Mouse (Mus musculus) macrophage (primary cell): Measurements from ENCODE around the gene Gpld1. TPM values are rescaled to one million over a fixed set of nuclear protein-coding genes. Genes with fewer than 3 reads are reported as not detected.

Experiments
- H3K27ac ChIP-seq: fragments of 350-480 bp; formaldehyde crosslinking; 2 replicates; pipeline ENCODE4 v1.9.0; 2021
- H3K36me3 ChIP-seq: fragments of 350-480 bp; formaldehyde crosslinking; 2 replicates; pipeline ENCODE4 v1.9.0; 2021; ENCODE audit errors: inconsistent target
- H3K4me3 ChIP-seq: fragments of 350-480 bp; formaldehyde crosslinking; 2 replicates; pipeline ENCODE4 v1.9.0; 2021; ENCODE audit errors: inconsistent target
- H3K79me2 ChIP-seq: fragments of 350-480 bp; formaldehyde crosslinking; 2 replicates; pipeline ENCODE4 v1.9.0; 2021; ENCODE audit errors: inconsistent target
- WGBS: methylation state at CpG from one replicate; pipeline ENCODE4 v1.1.7; 2026; ENCODE audit warnings: inconsistent platforms; ENCODE audit not compliant: missing documents; 5-methylcytosine and 5-hydroxymethylcytosine counted together
- polyA plus RNA-seq: library from polyadenylated mRNA; stranded (reverse); fragments of 250-400 nt; gene quantifications from 3 replicates; pipeline ENCODE4 v1.2.4, GENCODE M21; 2018; ENCODE audit warnings: inconsistent platforms
- total RNA-seq, 78 experiments: library from RNA; depleted of rRNA; stranded (reverse); fragments of 250-400 nt; gene quantifications; 1 replicate in 9 of 78; 2 replicates in 24 of 78; 3 replicates in 43 of 78; 4 replicates in 2 of 78; pipeline ENCODE4 v1.2.4; 2018; ENCODE audit warnings: inconsistent platforms in 56 of 78

The Gpld1 gene
- 1 to 10 TPM in 1 of 26 experiments, under 1 TPM in 7, not detected in 18; 0.13 to 1.9 (median 0.17) TPM for total RNA-seq (2018; cell fraction: chromatin; rRNA removed)
- under 1 TPM in 16 of 26 experiments, not detected in 10; 0.03 to 0.61 (median 0.05) TPM for total RNA-seq (2018; cell fraction: cytosol; rRNA removed)
- total RNA-seq (2018; cell fraction: nucleus; rRNA removed): under 1 TPM in 3 of 26 experiments, not detected in 23; 0.06 to 0.96 (median 0.56) TPM
- 0.20 to 0.33 TPM in 2 of 3 replicates, not detected in the other for polyA plus RNA-seq

DNA sequence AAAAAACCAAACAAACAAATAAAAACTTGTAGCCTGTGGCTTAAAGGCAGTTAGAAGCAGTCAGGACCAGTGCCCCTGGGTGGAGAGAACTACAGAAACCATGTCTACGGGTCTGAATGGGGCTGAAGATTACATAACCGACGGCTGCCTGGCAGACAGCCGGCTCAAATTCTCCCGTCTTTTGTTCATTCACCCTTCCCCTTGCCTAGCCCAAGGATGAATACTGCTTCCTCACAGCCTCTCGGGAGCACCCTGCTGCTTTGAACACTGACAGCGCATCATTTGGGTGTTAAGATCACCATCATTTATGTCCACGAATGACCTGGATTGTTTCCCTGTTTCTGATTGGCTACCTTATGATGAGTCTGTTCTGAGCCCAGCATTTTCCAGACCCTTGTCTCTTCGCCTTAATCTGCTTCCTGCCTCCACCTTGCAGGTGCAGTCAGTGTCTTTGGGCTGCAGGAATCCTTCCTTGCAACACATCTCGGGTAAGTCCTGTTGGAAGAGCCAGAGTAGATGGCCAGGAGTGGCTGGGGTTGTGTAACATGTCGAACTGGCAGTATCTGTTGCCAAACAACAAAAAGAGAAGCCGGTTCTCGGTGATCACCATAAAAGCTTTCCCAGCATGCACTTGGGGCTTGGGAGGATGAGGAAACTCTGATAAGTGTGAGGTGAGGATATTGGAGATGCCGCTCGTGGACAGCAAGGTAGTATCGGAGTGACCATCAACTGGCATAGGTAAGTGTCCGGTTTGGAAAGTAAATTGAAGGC lies at the start of gene Gpld1:
Gpld1 (plus strand) TSS at position 641 of the 771 bp plus-strand sequence.
- Histone ChIP-seq H3K27ac (no peak within 1 kb of the TSS), H3K79me2 (no peaks in the 10 kb centered on the region), H3K36me3 (no peaks in the 10 kb centered on the region), H3K4me3 (no peak within 1 kb of the TSS)
- WGBS: 45% methylated on average over 17 of the region's 17 CpGs

DNA sequence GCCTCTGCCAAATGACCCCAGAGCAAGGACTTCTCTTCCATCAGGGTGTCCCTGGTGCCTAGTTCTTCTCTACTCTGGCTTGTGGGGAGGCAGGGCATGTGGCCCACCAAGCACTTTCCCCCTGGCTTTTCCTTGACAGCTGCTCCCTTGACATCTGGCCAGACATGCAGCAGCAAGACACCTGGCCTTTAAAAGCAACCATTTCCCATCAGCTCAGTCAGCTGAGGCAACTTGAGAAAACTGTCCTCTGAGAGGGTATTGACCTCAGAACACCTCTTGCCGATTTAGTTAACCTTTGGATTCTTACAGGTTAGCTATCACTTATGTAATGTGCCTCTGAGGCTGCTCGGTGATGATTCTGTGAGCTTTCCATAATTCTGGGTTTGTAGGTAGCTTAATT lies 49.1 kb upstream of the Gpld1 start:
- Histone ChIP-seq H3K79me2 (no peaks in the 10 kb centered on the region), H3K27ac (no peak overlapping the region), H3K4me3 (no peak overlapping the region), H3K36me3 (no peaks in the 10 kb centered on the region)
- WGBS: 96% methylated on average over 2 of the region's 2 CpGs

DNA sequence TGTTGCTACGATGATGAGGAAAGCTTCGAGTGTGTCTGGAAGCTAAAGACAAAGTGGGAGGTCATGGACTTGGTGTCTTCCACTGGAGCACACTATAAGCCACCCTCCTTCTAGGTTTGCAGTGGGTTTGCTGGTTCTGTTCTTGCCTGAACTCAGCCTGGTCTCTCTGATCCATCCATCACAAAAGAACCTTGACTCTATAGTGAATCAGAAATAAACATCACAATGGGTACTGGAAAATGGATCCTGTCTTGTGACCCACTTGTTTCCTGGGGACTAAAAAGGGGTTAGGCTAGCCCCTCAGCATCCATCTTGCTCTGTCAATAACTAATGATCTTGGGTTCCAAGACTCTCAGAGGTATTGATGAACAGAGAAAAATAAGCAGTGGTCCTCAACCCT lies 41.0 kb upstream of the Gpld1 start:
- Histone ChIP-seq H3K4me3 (no peak overlapping the region), H3K27ac (no peak overlapping the region), H3K36me3 (no peaks in the 10 kb centered on the region), H3K79me2 (no peaks in the 10 kb centered on the region)
- 89% methylated on average over 2 of the region's 2 CpGs for WGBS

DNA sequence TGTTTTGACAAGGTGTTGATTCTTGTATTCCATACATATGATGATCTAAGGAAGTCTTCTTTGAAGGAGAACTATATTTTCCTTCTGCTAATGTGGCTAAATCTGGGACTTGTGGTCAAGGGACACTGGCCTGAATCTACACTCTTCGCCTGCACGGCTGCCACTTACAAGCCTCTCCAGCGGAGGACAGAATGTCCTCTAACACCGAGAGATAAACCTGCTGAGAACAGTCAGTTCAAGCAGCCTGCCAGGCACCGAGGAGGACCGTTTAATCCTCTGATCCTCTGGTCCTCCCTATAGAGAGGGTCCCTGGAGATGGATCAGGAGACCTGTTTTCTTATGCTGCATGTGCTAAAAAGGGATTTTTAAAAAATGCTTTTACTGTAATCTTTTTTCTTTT lies 39.5 kb upstream of the Gpld1 start:
- Histone ChIP-seq H3K4me3 (no peak overlapping the region), H3K79me2 (no peaks in the 10 kb centered on the region), H3K27ac (no peak overlapping the region), H3K36me3 (no peaks in the 10 kb centered on the region)
- 83% methylated on average over 6 of the region's 6 CpGs for WGBS

DNA sequence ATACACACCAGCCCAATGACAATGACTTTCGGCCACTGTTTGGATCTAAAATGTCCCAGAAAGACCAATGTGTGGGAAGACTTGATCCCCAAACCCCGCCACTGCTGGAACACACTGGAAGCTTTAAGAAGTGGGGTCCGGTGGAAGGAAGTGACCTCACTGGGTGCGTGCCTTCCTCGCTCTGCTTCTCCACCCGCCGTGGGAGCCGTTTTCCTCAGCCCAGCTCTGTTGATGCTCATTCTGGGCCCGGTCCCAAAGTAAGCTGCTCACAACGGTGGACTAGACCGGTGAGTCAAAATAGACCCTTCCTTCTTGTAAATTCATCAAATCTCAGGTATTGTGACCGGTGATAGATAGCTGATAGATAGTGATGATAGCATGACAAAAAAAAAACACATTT lies 37.5 kb upstream of the Gpld1 start:
- H3K79me2 ChIP-seq: no peaks in the 10 kb centered on the region
- no peak overlapping the region for H3K4me3 ChIP-seq
- WGBS: 85% methylated on average over 11 of the region's 12 CpGs

DNA sequence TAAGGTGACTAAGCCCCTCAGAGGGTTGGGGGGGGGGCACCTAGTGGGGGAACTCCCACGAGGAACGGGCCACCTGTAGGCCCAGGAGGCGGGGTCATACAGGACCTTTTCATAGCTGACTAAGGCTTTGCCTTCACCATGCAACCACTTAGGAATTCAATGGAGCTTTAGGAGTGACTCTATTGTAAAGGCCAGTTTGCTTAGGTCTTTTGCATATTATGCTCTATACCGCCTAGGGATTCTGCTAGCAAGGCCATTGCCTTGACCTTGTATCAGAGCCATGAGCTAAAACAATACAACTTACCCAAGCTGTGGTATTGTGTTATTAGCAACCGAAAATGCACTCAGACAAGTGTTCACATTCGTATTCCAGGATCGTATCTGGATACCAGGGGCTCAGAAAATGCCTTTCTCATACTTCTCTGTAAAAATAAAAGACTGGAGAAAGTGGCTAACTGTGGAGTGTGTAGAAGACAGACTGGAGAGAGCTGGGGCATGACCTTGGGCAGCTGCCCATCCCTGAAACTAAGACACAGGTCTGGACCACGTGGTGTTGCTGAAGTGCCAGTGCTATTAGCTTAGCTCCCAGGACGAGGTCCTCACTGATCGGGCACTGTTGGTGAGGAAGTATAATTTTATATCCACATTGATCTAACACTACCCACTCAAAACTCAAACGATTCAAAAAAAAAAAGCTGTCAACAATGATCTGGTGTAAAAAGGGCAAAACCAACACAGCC lies 36.0 kb upstream of the Gpld1 start:
- Histone ChIP-seq H3K4me3 (no peak overlapping the region), H3K27ac (no peak overlapping the region), H3K79me2 (no peaks in the 10 kb centered on the region), H3K36me3 (no peaks in the 10 kb centered on the region)
- WGBS: 85% methylated on average over 10 of the region's 11 CpGs

More for the DNA sequence above, 37.5 kb upstream of the Gpld1 start:
- H3K36me3 ChIP-seq: no peaks in the 10 kb centered on the region
- H3K27ac ChIP-seq: no peak overlapping the region

DNA sequence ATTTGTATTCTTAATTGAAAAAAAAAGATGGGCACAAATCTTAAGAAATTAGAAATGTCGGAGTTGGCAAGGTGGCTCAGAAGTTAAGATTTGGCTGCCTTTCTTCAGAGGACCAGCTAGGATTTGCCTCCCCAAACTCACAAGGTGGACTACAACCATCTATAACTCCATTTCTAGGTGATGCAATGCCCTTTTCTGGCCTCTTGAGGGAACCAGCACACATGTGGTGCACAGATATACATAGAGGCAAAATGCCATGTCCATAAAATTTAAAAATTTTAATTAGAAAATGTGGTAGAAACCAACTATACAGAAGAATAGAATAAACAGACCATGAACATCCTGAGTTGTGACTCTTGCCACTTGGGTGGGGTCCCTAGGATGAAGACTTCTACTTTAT lies 33.8 kb upstream of the Gpld1 start:
- H3K79me2 ChIP-seq: no peaks in the 10 kb centered on the region
- H3K36me3 ChIP-seq: no peaks in the 10 kb centered on the region
- H3K4me3 ChIP-seq: no peak overlapping the region
- no peak overlapping the region for H3K27ac ChIP-seq
- WGBS: 94% methylated on average over 1 of the region's 1 CpGs

DNA sequence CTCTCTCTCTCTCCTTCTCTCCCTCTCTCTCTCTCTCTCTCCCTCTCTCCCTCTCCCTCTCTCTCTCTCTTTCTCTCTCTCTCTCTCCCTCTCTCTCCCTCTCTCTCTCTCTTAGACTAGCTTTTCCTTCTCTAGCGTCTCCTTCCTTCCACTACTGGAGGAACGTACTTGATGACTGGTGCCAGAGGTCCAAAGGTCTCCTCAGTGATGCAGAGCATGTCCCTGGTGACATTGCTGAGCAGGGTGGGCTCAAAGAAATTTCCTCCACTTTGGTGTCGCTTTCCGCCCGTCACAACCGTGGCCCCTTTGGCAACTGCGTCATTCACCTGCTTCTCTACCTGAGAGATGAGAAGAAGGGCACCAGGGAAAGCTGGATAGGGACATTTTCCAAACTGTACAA lies 29.4 kb upstream of the Gpld1 start:
- 94% methylated on average over 7 of the region's 7 CpGs for WGBS

DNA sequence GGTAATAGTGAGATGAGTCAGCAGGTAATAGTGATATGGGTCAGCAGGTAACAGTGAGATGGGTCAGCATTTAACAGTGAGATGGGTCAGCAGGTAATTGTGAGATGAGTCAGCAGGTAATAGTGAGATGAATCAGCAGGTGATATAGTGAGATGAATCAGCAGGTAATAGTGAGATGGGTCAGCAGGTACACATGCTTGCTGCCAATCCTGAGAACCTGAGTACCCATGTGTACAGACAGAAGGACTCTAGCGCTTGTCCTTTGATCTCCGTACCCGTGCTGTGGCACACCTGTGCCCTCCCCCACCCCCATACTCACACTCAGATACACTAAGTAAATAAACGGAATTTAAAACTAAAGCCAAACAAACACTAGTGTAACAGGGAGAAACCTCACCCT lies 28.0 kb upstream of the Gpld1 start:
- no peaks in the 10 kb centered on the region for H3K36me3 ChIP-seq
- 92% methylated on average over 4 of the region's 4 CpGs for whole genome bisulfite sequencing
- H3K4me3 ChIP-seq: no peak overlapping the region
- no peaks in the 10 kb centered on the region for H3K79me2 ChIP-seq
- H3K27ac ChIP-seq: no peak overlapping the region

More for the DNA sequence above, 29.4 kb upstream of the Gpld1 start:
- no peaks in the 10 kb centered on the region for H3K79me2 ChIP-seq
- no peak overlapping the region for H3K27ac ChIP-seq
- H3K4me3 ChIP-seq: no peak overlapping the region
- no peaks in the 10 kb centered on the region for H3K36me3 ChIP-seq

DNA sequence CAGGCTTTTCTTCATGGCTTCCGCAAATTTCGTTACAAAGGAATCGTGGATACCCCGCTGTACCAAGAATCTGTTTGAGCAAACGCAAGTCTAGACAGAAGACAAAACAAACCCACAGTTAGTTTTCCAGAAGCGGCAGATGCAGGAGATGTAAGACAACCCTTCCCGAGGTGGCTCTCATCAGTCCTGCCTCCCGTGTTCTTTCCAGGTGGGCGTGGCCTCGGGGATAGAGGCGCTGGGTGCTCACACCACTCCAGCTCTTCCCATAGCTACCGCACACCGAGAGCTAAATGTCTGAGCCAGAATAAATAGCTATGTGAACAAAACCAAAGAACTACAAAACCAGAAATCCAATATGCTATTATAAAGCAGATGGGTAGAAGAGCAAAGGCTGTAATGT lies 27.1 kb upstream of the Gpld1 start:
- Histone ChIP-seq H3K4me3 (no peak overlapping the region), H3K79me2 (no peaks in the 10 kb centered on the region), H3K36me3 (no peaks in the 10 kb centered on the region), H3K27ac (no peak overlapping the region)
- 93% methylated on average over 13 of the region's 13 CpGs for WGBS

DNA sequence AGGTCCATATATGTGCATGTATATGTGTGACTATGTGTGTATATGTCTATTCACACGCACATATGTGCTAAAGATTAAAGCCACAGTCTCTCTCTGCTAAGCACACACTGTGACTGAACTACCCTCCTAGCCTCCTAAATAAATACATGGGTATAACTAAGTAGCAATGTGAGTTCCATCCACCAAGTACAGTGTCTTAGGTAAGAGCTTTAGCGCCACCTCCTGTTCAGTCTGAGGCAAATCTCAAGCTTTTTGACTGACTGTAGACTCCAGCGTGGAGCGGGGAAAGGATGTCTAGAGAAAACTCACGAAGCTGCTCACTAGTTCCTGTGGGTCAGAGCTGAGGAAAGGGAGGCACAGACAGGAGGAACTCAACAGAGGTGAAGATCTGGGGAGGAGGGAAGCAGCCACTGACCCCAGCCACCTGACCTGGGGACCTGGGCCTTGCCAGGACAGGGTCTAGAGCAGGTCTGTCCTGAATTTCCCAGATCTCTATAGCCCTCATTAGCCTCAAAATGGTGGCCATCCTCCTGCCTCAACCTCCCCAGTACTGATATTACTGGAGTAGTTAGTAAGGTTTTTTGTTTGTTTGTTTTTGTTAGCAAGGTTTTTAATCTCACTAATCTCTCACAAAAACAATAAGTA lies 22.5 kb upstream of the Gpld1 start:
- Histone ChIP-seq H3K4me3 (no peak overlapping the region), H3K79me2 (no peaks in the 10 kb centered on the region), H3K27ac (no peak overlapping the region), H3K36me3 (no peaks in the 10 kb centered on the region)
- 24% methylated on average over 5 of the region's 5 CpGs for WGBS

DNA sequence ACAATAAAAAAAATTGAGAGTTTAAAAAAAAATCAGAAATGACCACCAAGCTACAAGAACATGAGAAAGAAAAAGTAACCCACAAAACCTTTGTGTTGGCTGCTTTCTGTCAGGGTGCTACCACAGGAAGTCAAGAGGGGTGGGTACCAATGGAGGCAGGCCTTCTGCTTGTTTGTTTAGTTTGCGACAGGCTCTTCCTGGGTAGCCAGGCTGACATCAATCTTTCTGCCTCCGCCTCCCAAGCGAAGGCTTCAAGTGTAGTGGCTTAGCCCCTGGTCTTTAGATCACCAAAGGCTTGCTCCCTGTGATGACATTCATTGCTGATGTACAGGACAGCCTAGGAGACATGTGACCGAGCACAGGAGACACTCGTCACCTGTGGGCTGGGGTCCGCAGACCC lies 21.7 kb upstream of the Gpld1 start:
- H3K27ac ChIP-seq: no peak overlapping the region
- no peaks in the 10 kb centered on the region for H3K36me3 ChIP-seq
- WGBS: 87% methylated on average over 6 of the region's 6 CpGs
- H3K4me3 ChIP-seq: no peak overlapping the region
- no peaks in the 10 kb centered on the region for H3K79me2 ChIP-seq

DNA sequence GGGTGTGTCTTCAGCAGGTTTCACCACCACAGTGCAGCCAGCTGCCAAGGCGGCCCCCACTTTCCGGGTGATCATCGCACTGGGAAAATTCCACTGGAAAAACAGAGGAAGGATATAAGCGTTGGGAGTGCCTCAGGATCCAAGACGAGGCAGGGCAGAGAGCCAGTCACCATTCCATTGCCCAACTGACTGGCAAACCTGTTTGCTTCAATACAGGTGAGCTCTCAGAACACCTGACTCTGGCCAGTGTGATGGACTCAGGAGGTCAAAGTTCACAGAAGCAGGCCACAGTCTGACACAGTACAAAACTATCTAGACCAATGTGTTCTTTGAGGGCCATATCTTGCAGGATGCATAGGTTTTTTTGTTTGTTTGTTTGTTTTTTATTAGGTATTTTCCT lies 19.0 kb upstream of the Gpld1 start:
- WGBS: 94% methylated on average over 5 of the region's 5 CpGs
- Histone ChIP-seq H3K36me3 (no peaks in the 10 kb centered on the region), H3K4me3 (no peak overlapping the region), H3K27ac (no peak overlapping the region), H3K79me2 (no peaks in the 10 kb centered on the region)

DNA sequence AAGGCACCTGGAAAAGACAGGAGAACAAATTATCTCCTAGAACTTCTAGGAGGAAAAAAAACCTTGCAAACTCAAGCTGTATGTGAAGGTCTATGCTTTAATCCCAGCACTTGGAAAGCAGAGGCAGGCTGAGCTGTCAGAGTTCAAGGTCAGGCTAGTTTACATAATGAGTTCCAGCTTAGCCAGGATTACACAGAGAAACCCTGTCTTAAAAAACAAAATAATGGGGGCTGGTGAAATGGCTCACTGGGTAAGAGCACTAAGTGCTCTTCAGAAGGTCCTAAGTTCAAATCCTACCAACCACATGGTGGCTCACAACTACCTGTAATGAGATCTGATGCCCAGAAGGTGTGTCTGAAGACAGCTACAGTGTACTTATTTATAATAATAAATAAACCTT lies 12.4 kb upstream of the Gpld1 start:
- Histone ChIP-seq H3K27ac (no peak overlapping the region), H3K4me3 (no peak overlapping the region), H3K36me3 (no peaks in the 10 kb centered on the region), H3K79me2 (no peaks in the 10 kb centered on the region)

DNA sequence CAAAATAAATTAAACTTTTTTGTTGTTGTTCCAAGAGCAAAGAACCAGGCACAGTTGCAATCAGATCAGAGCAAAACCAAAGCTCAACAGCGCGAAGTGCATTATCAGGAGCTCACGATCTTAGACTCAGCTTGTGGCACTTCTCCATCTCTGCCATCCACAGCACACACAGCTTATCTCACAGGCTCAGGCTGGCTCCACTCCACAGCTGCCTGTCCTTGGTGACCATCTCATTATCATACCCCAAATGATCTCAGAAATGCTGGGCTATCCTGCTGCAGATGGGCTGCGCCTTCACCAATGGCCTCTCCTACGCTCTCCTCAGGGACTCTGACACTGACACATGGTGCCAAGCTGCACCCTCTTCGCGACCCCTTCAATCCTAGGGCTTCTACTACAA lies 9.8 kb upstream of the Gpld1 start:
- 77% methylated on average over 7 of the region's 7 CpGs for WGBS
- Histone ChIP-seq H3K4me3 (no peak overlapping the region), H3K27ac (no peak overlapping the region), H3K36me3 (no peaks in the 10 kb centered on the region), H3K79me2 (no peaks in the 10 kb centered on the region)
